Mouse (Mus musculus) kidney, postnatal 0 days (tissue): ENCODE results near the gene Fbh1. TPM values are rescaled to one million over a fixed set of nuclear protein-coding genes. Genes with fewer than 3 reads are reported as not detected.
"Not testable (repeated sequence)": the region's sequence is repeated elsewhere in the genome, so short reads cannot be mapped to it uniquely, and the experiment has no call there.

Experiments
- ATAC-seq: fragments of 200-750 bp; cut with Nextera tagmentation; replicated peaks from 2 replicates; pipeline ENCODE4 v1.8.0; 2017; ENCODE audit warnings: low read depth, moderate number of reproducible peaks, moderate TSS enrichment, moderate library complexity; ENCODE audit not compliant: low FRiP score
- DNase-seq: peaks from one replicate; pipeline ENCODE4 v3.0.0-alpha.2; 2016; ENCODE audit warnings: low spot score
- H3K27ac ChIP-seq: fragments of 300-500 bp; sonication (generic); 2 replicates; pipeline ENCODE4 v1.5.1; 2014; ENCODE audit warnings: mild to moderate bottlenecking
- H3K27me3 ChIP-seq: fragments of 300-500 bp; sonication (generic); 2 replicates; pipeline ENCODE4 v1.6.1; 2014; ENCODE audit warnings: low read length, mixed read lengths; ENCODE audit not compliant: insufficient read depth
- H3K36me3 ChIP-seq: fragments of 300-500 bp; sonication (generic); 2 replicates; pipeline ENCODE4 v1.6.1; 2014; ENCODE audit warnings: low read length, mixed read lengths; ENCODE audit not compliant: insufficient read depth
- H3K4me1 ChIP-seq: fragments of 300-500 bp; sonication (generic); replicated peaks from 2 replicates; pipeline ENCODE4 v1.6.1; 2014; ENCODE audit warnings: antibody characterized with exemption, low read length, mixed read lengths; ENCODE audit not compliant: insufficient read depth
- H3K4me2 ChIP-seq: fragments of 300-500 bp; sonication (generic); 2 replicates; pipeline ENCODE4 v1.6.1; 2014; ENCODE audit warnings: mild to moderate bottlenecking, low read length, moderate library complexity, mixed read lengths
- H3K4me3 ChIP-seq: fragments of 300-500 bp; sonication (generic); replicated peaks from 2 replicates; pipeline ENCODE4 v1.5.1; 2014; ENCODE audit warnings: low read depth, low read length
- H3K9ac ChIP-seq: fragments of 300-500 bp; sonication (generic); 2 replicates; pipeline ENCODE4 v1.6.1; 2014; ENCODE audit warnings: low read depth, low read length
- H3K9me3 ChIP-seq: fragments of 300-500 bp; sonication (generic); replicated peaks from 2 replicates; pipeline ENCODE4 v1.6.1; 2016; ENCODE audit warnings: low read length, inconsistent platforms, mixed read lengths
- CTCF ChIP-seq: IDR thresholded peaks from 2 replicates; pipeline ENCODE4 v1.5.1; 2016; ENCODE audit warnings: antibody characterized with exemption, low read depth, mild to moderate bottlenecking, moderate library complexity
- WGBS: fragments of 180-500 bp; shearing (Covaris S2); extraction: QIAGEN DNeasy Blood & Tissue Kit; methylation state at CpG from one replicate; pipeline ENCODE4 v1.1.7; 2014; 5-methylcytosine and 5-hydroxymethylcytosine counted together
- polyA plus RNA-seq: library from polyadenylated mRNA; unstranded; fragments of >200 nt; fragmentation: Nextera tagmentation; extraction: Ambion mirVana; gene quantifications from 2 replicates; pipeline ENCODE4 v1.2.1, GENCODE M21; 2015

Gene Fbh1
- polyA plus RNA-seq, 1 experiment from 2014 or later: 117 TPM

- no peak for TF ChIP-seq CTCF
- peak; percentile 25; the same call in 1 of the 2 replicates for ATAC-seq
Measured at GRCm38 (mm10) chr2:11713021-11713420, 64.4 kb downstream of the Fbh1 start.

DNA sequence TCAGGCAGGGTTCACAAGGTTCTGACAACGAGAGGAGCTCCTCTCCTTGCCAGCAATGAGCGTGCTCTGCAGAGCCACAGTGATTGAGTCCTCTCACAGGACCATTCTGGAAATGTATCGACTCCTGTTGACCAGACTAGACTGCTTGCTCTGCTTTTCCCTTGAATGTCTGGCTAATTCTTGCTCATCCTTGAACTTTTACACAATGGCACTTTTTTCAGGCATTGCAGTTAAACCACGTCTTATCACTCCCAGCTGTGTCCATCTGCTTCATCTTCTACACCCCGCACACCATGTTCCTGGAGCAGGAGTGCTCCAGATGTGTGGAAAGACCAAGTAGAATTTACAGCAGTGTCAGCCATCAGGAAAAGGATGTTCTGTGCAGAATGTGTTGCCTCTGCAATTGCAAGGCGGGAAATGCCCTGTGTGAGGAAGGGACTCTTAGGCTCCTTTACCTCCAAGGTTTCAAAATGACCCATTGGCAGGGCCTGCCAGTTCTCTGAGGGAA, 64.8 kb downstream of the Fbh1 start:
- WGBS: 81% methylated on average over 6 of the region's 6 CpGs
- Histone ChIP-seq H3K4me2 (no peak overlapping the region), H3K27me3 (no peaks in the 10 kb centered on the region), H3K4me3 (no peak overlapping the region), H3K4me1 (no peaks in the 10 kb centered on the region), H3K9ac (no peak overlapping the region), H3K36me3 (no peaks in the 10 kb centered on the region), H3K9me3 (no peaks in the 10 kb centered on the region), H3K27ac (no peak overlapping the region)
- DNase-seq: no peak
- no peak for ATAC-seq
- TF ChIP-seq CTCF: no peak

More at GRCm38 (mm10) chr2:11713021-11713420, 64.4 kb downstream of the Fbh1 start:
- H3K9me3 ChIP-seq: no peaks in the 10 kb centered on the region
- H3K4me1 ChIP-seq: no peaks in the 10 kb centered on the region
- no peaks in the 10 kb centered on the region for H3K27me3 ChIP-seq
- H3K4me2 ChIP-seq: no peak overlapping the region
- WGBS: 48% methylated on average over 3 of the region's 3 CpGs
- DNase-seq: no peak
- H3K4me3 ChIP-seq: no peak overlapping the region
- H3K36me3 ChIP-seq: no peaks in the 10 kb centered on the region
- no peak overlapping the region for H3K27ac ChIP-seq
- H3K9ac ChIP-seq: no peak overlapping the region

GRCm38 (mm10) chr2:11710101-11710500, 67.3 kb downstream of the Fbh1 start:
- not testable (repeated sequence) for H3K4me3 ChIP-seq, H3K4me2 ChIP-seq, H3K9me3 ChIP-seq, H3K9ac ChIP-seq, H3K27me3 ChIP-seq, H3K27ac ChIP-seq, ATAC-seq, H3K4me1 ChIP-seq, H3K36me3 ChIP-seq
- WGBS: 50% methylated on average over 4 of the region's 4 CpGs
- DNase-seq: peak; percentile 53
- TF ChIP-seq CTCF: peak; percentile 68

DNA sequence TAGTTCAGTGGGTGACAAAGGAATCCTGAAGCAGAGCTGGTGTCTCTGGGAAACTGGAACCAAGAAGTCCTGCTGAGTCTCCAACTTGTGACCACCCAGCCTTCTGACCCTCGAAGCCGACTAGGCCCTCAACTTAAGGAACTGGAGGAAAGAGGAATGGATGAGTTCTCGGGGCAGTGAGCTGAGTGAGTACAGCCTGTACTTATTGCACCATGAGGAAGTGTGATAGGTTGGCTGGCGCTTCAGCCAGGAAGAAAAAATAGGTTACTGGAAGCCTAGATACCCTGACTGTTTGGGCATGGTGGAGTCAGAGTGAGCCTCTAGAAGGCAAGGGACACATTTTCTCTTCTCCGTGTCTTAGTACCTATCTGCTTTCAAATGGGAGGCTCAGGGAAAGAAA, 68.8 kb downstream of the Fbh1 start:
- H3K9ac ChIP-seq: no peak overlapping the region
- no peak for TF ChIP-seq CTCF
- no peak overlapping the region for H3K4me2 ChIP-seq
- H3K4me3 ChIP-seq: no peak overlapping the region
- no peaks in the 10 kb centered on the region for H3K27me3 ChIP-seq
- no peak for DNase-seq
- H3K27ac ChIP-seq: no peak overlapping the region
- ATAC-seq: no peak
- H3K9me3 ChIP-seq: no peaks in the 10 kb centered on the region
- H3K4me1 ChIP-seq: no peaks in the 10 kb centered on the region; the same call in 1 of the 2 replicates
- no peaks in the 10 kb centered on the region for H3K36me3 ChIP-seq
- 88% methylated on average over 5 of the region's 5 CpGs for WGBS

GRCm38 (mm10) chr2:11706746-11707065, 70.7 kb downstream of the Fbh1 start:
- DNase-seq (no peak), ATAC-seq (no peak)
- H3K9ac ChIP-seq: no peak overlapping the region
- no peaks in the 10 kb centered on the region for H3K36me3 ChIP-seq
- H3K27ac ChIP-seq: no peak overlapping the region
- H3K4me2 ChIP-seq: peak overlapping the region; percentile 97
- H3K9me3 ChIP-seq: no peaks in the 10 kb centered on the region
- no peaks in the 10 kb centered on the region for H3K27me3 ChIP-seq
- H3K4me1 ChIP-seq: no peaks in the 10 kb centered on the region; the same call in 1 of the 2 replicates
- no peak for TF ChIP-seq CTCF
- 39% methylated on average over 6 of the region's 6 CpGs for WGBS
- peak overlapping the region; percentile 71; the same call in 1 of the 2 replicates for H3K4me3 ChIP-seq

- TF ChIP-seq CTCF: no peak
- peak; percentile 51 for ATAC-seq
Measured at GRCm38 (mm10) chr2:11706030-11706745, 71.2 kb downstream of the Fbh1 start.

More at GRCm38 (mm10) chr2:11706030-11706745, 71.2 kb downstream of the Fbh1 start:
- H3K36me3 ChIP-seq: no peaks in the 10 kb centered on the region
- DNase-seq: no peak
- peak overlapping the region; percentile 71 for H3K4me3 ChIP-seq
- H3K9ac ChIP-seq: peak overlapping the region; percentile 70
- H3K27me3 ChIP-seq: no peaks in the 10 kb centered on the region
- 2% methylated on average over 28 of the region's 28 CpGs for WGBS
- H3K4me1 ChIP-seq: no peaks in the 10 kb centered on the region; the same call in 1 of the 2 replicates
- H3K4me2 ChIP-seq: peak overlapping the region; percentile 97
- no peak overlapping the region for H3K27ac ChIP-seq
- no peaks in the 10 kb centered on the region for H3K9me3 ChIP-seq
